Mouse (Mus musculus) sigmoid colon, adult 10 weeks (tissue): ENCODE results near the gene Nfkbil1. TPM values are rescaled to one million over a fixed set of nuclear protein-coding genes. Genes with fewer than 3 reads are reported as not detected.

Experiments
- polyA plus RNA-seq: library from polyadenylated mRNA; stranded (reverse); fragments of 350-450 nt; fragmentation: Illumina TruSeq; extraction: RNeasy Lipid Tissue Mini Kit (QIAGEN cat#74804); gene quantifications from one replicate; pipeline ENCODE4 v1.2.3, GENCODE M21; 2014; ENCODE audit warnings: low read depth, low replicate concordance

Gene Nfkbil1
- polyA plus RNA-seq: not detected

GRCm38 (mm10) chr17:35235614-35236389 lies at the start of gene Nfkbil1:
Gene Nfkbil1, minus strand, starts transcription at chr17:35235792.

GRCm38 (mm10) chr17:35262664-35263522 lies 27.3 kb upstream of the Nfkbil1 start, which contains the start of gene H2-D1:
Gene H2-D1, plus strand, starts transcription at chr17:35262730.

GRCm38 (mm10) chr17:35241305-35242014 lies 5.9 kb upstream of the Nfkbil1 start, which contains the start of gene Ddx39b:
Gene Ddx39b, plus strand, starts transcription at chr17:35241746.

GRCm38 (mm10) chr17:35233114-35233980 lies 2.2 kb downstream of the Nfkbil1 start, which contains the start of gene Atp6v1g2:
Gene Atp6v1g2, plus strand, starts transcription at chr17:35233660.

GRCm38 (mm10) chr17:35220156-35220952 lies 15.2 kb downstream of the Nfkbil1 start, which contains the start of gene Gm16181:
Gene Gm16181, plus strand, starts transcription at chr17:35220834.

GRCm38 (mm10) chr17:35204494-35205379 lies 30.9 kb downstream of the Nfkbil1 start, which contains the start of gene Lta:
Gene Lta, minus strand, starts transcription at chr17:35205351.

GRCm38 (mm10) chr17:35201787-35202186 lies 33.8 kb downstream of the Nfkbil1 start, which contains the start of gene Tnf:
Gene Tnf, minus strand, starts transcription at chr17:35202007.

GRCm38 (mm10) chr17:35193881-35194843 lies 41.4 kb downstream of the Nfkbil1 start, which contains the start of gene Ltb:
Gene Ltb, plus strand, starts transcription at chr17:35194439.

GRCm38 (mm10) chr17:35187959-35188610 lies 47.5 kb downstream of the Nfkbil1 start, which contains the start of gene Lst1:
Gene Lst1, minus strand, starts transcription at chr17:35188439.

GRCm38 (mm10) chr17:35175968-35176367 lies 59.6 kb downstream of the Nfkbil1 start, which contains the start of gene Aif1:
Gene Aif1, minus strand, starts transcription at chr17:35176068.

Other genes with a start within 250 kb of the Nfkbil1 start
- 1.5 TPM for gene Vars, start 234.8 kb downstream of the Nfkbil1 start, polyA plus RNA-seq
- 0.09 TPM for gene Vwa7, start 219.2 kb downstream of the Nfkbil1 start, polyA plus RNA-seq
- gene Sapcd1, start 207.8 kb downstream of the Nfkbil1 start, polyA plus RNA-seq: not detected
- 2.5 TPM for gene Msh5, start 189.0 kb downstream of the Nfkbil1 start, polyA plus RNA-seq
- gene Clic1, start 185.8 kb downstream of the Nfkbil1 start, polyA plus RNA-seq: 47.8 TPM
- gene Ddah2, start 176.8 kb downstream of the Nfkbil1 start, polyA plus RNA-seq: not detected
- gene Ly6g6c, start 170.4 kb downstream of the Nfkbil1 start, polyA plus RNA-seq: 1.5 TPM
- gene Mpig6b, start 169.6 kb downstream of the Nfkbil1 start, polyA plus RNA-seq: 3.0 TPM
- 2.8 TPM for gene Ly6g6e, start 158.9 kb downstream of the Nfkbil1 start, polyA plus RNA-seq
- not detected for gene Ly6g6d, start 157.7 kb downstream of the Nfkbil1 start, polyA plus RNA-seq
- gene Ly6g6f, start 150.2 kb downstream of the Nfkbil1 start, polyA plus RNA-seq: not detected
- 5.3 TPM for gene Abhd16a, start 146.5 kb downstream of the Nfkbil1 start, polyA plus RNA-seq
- not detected for gene Ly6g5c, start 127.5 kb downstream of the Nfkbil1 start, polyA plus RNA-seq
- gene Ly6g5b, start 120.4 kb downstream of the Nfkbil1 start, polyA plus RNA-seq: not detected
- gene Gpank1, start 114.3 kb downstream of the Nfkbil1 start, polyA plus RNA-seq: 0.85 TPM
- 96.9 TPM for gene Csnk2b, start 113.7 kb downstream of the Nfkbil1 start, polyA plus RNA-seq
- 2.2 TPM for gene D17H6S53E, start 109.4 kb downstream of the Nfkbil1 start, polyA plus RNA-seq
- gene Apom, start 103.7 kb downstream of the Nfkbil1 start, polyA plus RNA-seq: not detected
- gene Bag6, start 100.6 kb downstream of the Nfkbil1 start, polyA plus RNA-seq: 16.8 TPM
- gene Prrc2a, start 70.9 kb downstream of the Nfkbil1 start, polyA plus RNA-seq: 12.8 TPM
- 7.7 TPM for gene Aif1, start 59.7 kb downstream of the Nfkbil1 start, polyA plus RNA-seq
- not detected for gene Lst1, start 47.4 kb downstream of the Nfkbil1 start, polyA plus RNA-seq
- not detected for gene Ltb, start 41.4 kb downstream of the Nfkbil1 start, polyA plus RNA-seq
- gene Tnf, start 33.8 kb downstream of the Nfkbil1 start, polyA plus RNA-seq: 0.35 TPM
- gene Lta, start 30.4 kb downstream of the Nfkbil1 start, polyA plus RNA-seq: 0.54 TPM
- gene Gm16181, start 15.0 kb downstream of the Nfkbil1 start, polyA plus RNA-seq: not detected
- gene Atp6v1g2, start 2.1 kb downstream of the Nfkbil1 start, polyA plus RNA-seq: 8.0 TPM
- 10.4 TPM for gene Ddx39b, start 6.0 kb upstream of the Nfkbil1 start, polyA plus RNA-seq
- gene H2-D1, start 26.9 kb upstream of the Nfkbil1 start, polyA plus RNA-seq: 76.9 TPM
- 45.4 TPM for gene H2-Q1, start 84.6 kb upstream of the Nfkbil1 start, polyA plus RNA-seq
- gene H2-Q2, start 106.5 kb upstream of the Nfkbil1 start, polyA plus RNA-seq: 288 TPM
- 34.4 TPM for gene H2-Q4, start 143.8 kb upstream of the Nfkbil1 start, polyA plus RNA-seq
- 7.1 TPM for gene H2-Q6, start 189.1 kb upstream of the Nfkbil1 start, polyA plus RNA-seq
- gene H2-Q7, start 203.4 kb upstream of the Nfkbil1 start, polyA plus RNA-seq: 12.5 TPM
- 3.2 TPM for gene H2-Q10, start 234.3 kb upstream of the Nfkbil1 start, polyA plus RNA-seq